Mouse (Mus musculus) C2C12 (cell line): ENCODE measurements at regions not wholly inside any gene's neighbourhood (a gene's known extent, or its start where the extent isn't known, plus 50 kb on each side); places are given as distances from the start of the nearest gene placed in this dataset.

ENCODE experiments used
- H3K27me3 ChIP-seq: one replicate; pipeline ENCODE4 v1.6.1; 2011; ENCODE audit not compliant: control insufficient read depth, insufficient read depth, insufficient read length
- H3K36me3 ChIP-seq: one replicate; pipeline ENCODE4 v1.6.1; 2011; ENCODE audit not compliant: control insufficient read depth, insufficient read depth
- H3K4me3 ChIP-seq: one replicate; pipeline ENCODE4 v1.5.1; 2011; ENCODE audit warnings: mild to moderate bottlenecking, control low read depth; ENCODE audit not compliant: poor library complexity, insufficient read depth, severe bottlenecking
- H3K79me2 ChIP-seq: one replicate; pipeline ENCODE4 v1.6.1; 2011; ENCODE audit not compliant: control insufficient read depth, insufficient read depth
- H3K79me3 ChIP-seq: one replicate; pipeline ENCODE4 v1.6.1; 2011; ENCODE audit warnings: low read depth, control low read depth
- H3ac ChIP-seq: one replicate; pipeline ENCODE3; 2011; ENCODE audit warnings: low read depth; ENCODE audit not compliant: control insufficient read depth, insufficient read length
- CEBPB ChIP-seq: IDR thresholded peaks from one replicate; pipeline ENCODE4 v1.6.1; 2011; ENCODE audit warnings: low read depth, mild to moderate bottlenecking, control low read depth, moderate library complexity
- CTCF ChIP-seq: IDR thresholded peaks from one replicate; pipeline ENCODE4 v1.5.1; 2011; ENCODE audit not compliant: control insufficient read depth, insufficient read depth, insufficient read length
- FOSL1 ChIP-seq: IDR thresholded peaks from one replicate; pipeline ENCODE4 v1.8.0; 2011; ENCODE audit warnings: mild to moderate bottlenecking, low read length; ENCODE audit not compliant: poor library complexity, insufficient read depth, severe bottlenecking
- MAX ChIP-seq: IDR thresholded peaks from one replicate; pipeline ENCODE4 v1.6.1; 2011; ENCODE audit warnings: mild to moderate bottlenecking, control low read depth
- MYOD1 ChIP-seq: IDR thresholded peaks from one replicate; pipeline ENCODE4 v1.6.1; 2011; ENCODE audit warnings: low read depth; ENCODE audit not compliant: control insufficient read depth, insufficient read length
- MYOG ChIP-seq: IDR thresholded peaks from one replicate; pipeline ENCODE4 v1.6.1; 2011; ENCODE audit not compliant: control insufficient read depth, insufficient read length; ENCODE audit errors: extremely low read depth
- USF1 ChIP-seq: IDR thresholded peaks from one replicate; pipeline ENCODE4 v1.6.1; 2011; ENCODE audit warnings: low read depth, mild to moderate bottlenecking, control low read depth, moderate library complexity

- Histone ChIP-seq H3K4me3 (no peak overlapping the region), H3K79me3 (no peaks in the 10 kb centered on the region), H3K27me3 (no peaks in the 10 kb centered on the region), H3K36me3 (no peaks in the 10 kb centered on the region), H3ac (no peak overlapping the region), H3K79me2 (no peaks in the 10 kb centered on the region)
- TF ChIP-seq CTCF: no peak
- TF ChIP-seq MAX: no peak
- no peak for TF ChIP-seq FOSL1
- no peak for TF ChIP-seq CEBPB
- TF ChIP-seq MYOG: no peak
- no peak for TF ChIP-seq USF1
- no peak for TF ChIP-seq MYOD1
Observed at GRCm38 (mm10) chr5:106062926-106063325, 186.6 kb downstream of the Zfp326 start.

GRCm38 (mm10) chr5:106056631-106057030 is 180.3 kb downstream of the Zfp326 start:
- TF ChIP-seq USF1: no peak
- TF ChIP-seq CTCF: no peak
- TF ChIP-seq MAX: no peak
- no peak for TF ChIP-seq FOSL1
- TF ChIP-seq MYOG: no peak
- no peak for TF ChIP-seq CEBPB
- TF ChIP-seq MYOD1: no peak
- Histone ChIP-seq H3K36me3 (no peaks in the 10 kb centered on the region), H3K79me2 (no peaks in the 10 kb centered on the region), H3ac (no peak overlapping the region), H3K27me3 (peaks cover 23% of the 10 kb centered on the region), H3K79me3 (no peaks in the 10 kb centered on the region), H3K4me3 (no peak overlapping the region)

- no peaks in the 10 kb centered on the region for H3K79me2 ChIP-seq
- no peak for TF ChIP-seq CEBPB
- no peak for TF ChIP-seq MYOD1
- no peak for TF ChIP-seq MAX
- TF ChIP-seq CTCF: no peak
- TF ChIP-seq USF1: no peak
- TF ChIP-seq FOSL1: no peak
- TF ChIP-seq MYOG: no peak
- no peaks in the 10 kb centered on the region for H3K36me3 ChIP-seq
- H3K79me3 ChIP-seq: no peaks in the 10 kb centered on the region
- no peak overlapping the region for H3ac ChIP-seq
- H3K4me3 ChIP-seq: no peak overlapping the region
- peaks cover 25% of the 10 kb centered on the region for H3K27me3 ChIP-seq
Observed at GRCm38 (mm10) chr5:106055221-106055620, 178.9 kb downstream of the Zfp326 start.

GRCm38 (mm10) chr5:106051026-106051425 is 174.7 kb downstream of the Zfp326 start:
- H3ac ChIP-seq: no peak overlapping the region
- H3K79me3 ChIP-seq: no peaks in the 10 kb centered on the region
- no peak for TF ChIP-seq MAX
- TF ChIP-seq FOSL1: no peak
- TF ChIP-seq MYOD1: no peak
- TF ChIP-seq CEBPB: no peak
- no peak for TF ChIP-seq MYOG
- no peak for TF ChIP-seq USF1
- H3K36me3 ChIP-seq: no peaks in the 10 kb centered on the region
- peaks cover 20% of the 10 kb centered on the region for H3K27me3 ChIP-seq
- H3K79me2 ChIP-seq: no peaks in the 10 kb centered on the region
- H3K4me3 ChIP-seq: no peak overlapping the region

GRCm38 (mm10) chr5:106044878-106045585 is 168.7 kb downstream of the Zfp326 start:
- H3K27me3 ChIP-seq: peaks cover 11% of the 10 kb centered on the region
- TF ChIP-seq CEBPB (no peak), MYOD1 (no peak), MYOG (no peak), USF1 (no peak), MAX (no peak), CTCF (no peak), FOSL1 (no peak)
- no peaks in the 10 kb centered on the region for H3K79me2 ChIP-seq
- H3K79me3 ChIP-seq: no peaks in the 10 kb centered on the region
- no peaks in the 10 kb centered on the region for H3K36me3 ChIP-seq
- H3K4me3 ChIP-seq: no peak overlapping the region
- H3ac ChIP-seq: no peak overlapping the region

GRCm38 (mm10) chr5:106038321-106038720 is 162.0 kb downstream of the Zfp326 start:
- TF ChIP-seq USF1 (no peak), CTCF (no peak), CEBPB (no peak), MYOD1 (no peak), FOSL1 (no peak), MAX (no peak), MYOG (no peak)
- Histone ChIP-seq H3K79me2 (no peaks in the 10 kb centered on the region), H3K36me3 (no peaks in the 10 kb centered on the region), H3K79me3 (no peaks in the 10 kb centered on the region), H3K27me3 (peaks cover 5% of the 10 kb centered on the region), H3K4me3 (no peak overlapping the region), H3ac (no peak overlapping the region)
